Mouse (Mus musculus) hindbrain, embryonic 11.5 days (tissue): ENCODE measurements around the gene Agfg1. TPM values are rescaled to one million over a fixed set of nuclear protein-coding genes. Genes with fewer than 3 reads are reported as not detected.
"Not testable (repeated sequence)": the region's sequence is repeated elsewhere in the genome, so short reads cannot be mapped to it uniquely, and the experiment has no call there.

ENCODE experiments used
- ATAC-seq: fragments of 200-750 bp; cut with Nextera tagmentation; 2 replicates; pipeline ENCODE4 v1.8.0; 2017; ENCODE audit warnings: mild to moderate bottlenecking, moderate TSS enrichment, moderate library complexity; ENCODE audit not compliant: low FRiP score
- DNase-seq: peaks from one replicate; pipeline ENCODE4 v3.0.0-alpha.2; 2015; ENCODE audit warnings: low spot score
- H3K27ac ChIP-seq: fragments of 300-500 bp; sonication (generic); 2 replicates; pipeline ENCODE4 v1.5.1; 2014; ENCODE audit warnings: mild to moderate bottlenecking, low read depth, low read length
- H3K27me3 ChIP-seq: fragments of 300-500 bp; sonication (generic); 2 replicates; pipeline ENCODE4 v1.6.1; 2014; ENCODE audit warnings: mild to moderate bottlenecking, low read length, moderate library complexity, mixed read lengths; ENCODE audit not compliant: control insufficient read depth, insufficient read depth
- H3K36me3 ChIP-seq: fragments of 300-500 bp; sonication (generic); 2 replicates; pipeline ENCODE4 v1.6.1; 2014; ENCODE audit warnings: mild to moderate bottlenecking, low read length, moderate library complexity, mixed read lengths; ENCODE audit not compliant: control insufficient read depth, insufficient read depth
- H3K4me1 ChIP-seq: fragments of 300-500 bp; sonication (generic); replicated peaks from 2 replicates; pipeline ENCODE4 v1.6.1; 2014; ENCODE audit warnings: low read length, mixed read lengths; ENCODE audit not compliant: control insufficient read depth, insufficient read depth
- H3K4me2 ChIP-seq: fragments of 300-500 bp; sonication (generic); replicated peaks from 2 replicates; pipeline ENCODE4 v1.6.1; 2014; ENCODE audit warnings: mild to moderate bottlenecking, low read depth, low read length
- H3K4me3 ChIP-seq: fragments of 300-500 bp; sonication (generic); 2 replicates; pipeline ENCODE4 v1.5.1; 2014; ENCODE audit warnings: low read depth, low read length
- H3K9ac ChIP-seq: fragments of 300-500 bp; sonication (generic); 2 replicates; pipeline ENCODE4 v1.6.1; 2014; ENCODE audit warnings: low read depth, low read length
- H3K9me3 ChIP-seq: fragments of 300-500 bp; sonication (generic); 2 replicates; pipeline ENCODE4 v1.6.1; 2016; ENCODE audit warnings: low read length; ENCODE audit not compliant: control insufficient read depth
- WGBS: fragments of 180-500 bp; shearing (Covaris S2); extraction: QIAGEN DNeasy Blood & Tissue Kit; methylation state at CpG from one replicate; pipeline ENCODE4 v1.1.7; 2014; 5-methylcytosine and 5-hydroxymethylcytosine counted together
- polyA plus RNA-seq: library from polyadenylated mRNA; unstranded; fragments of >200 nt; fragmentation: Nextera tagmentation; extraction: Ambion mirVana; gene quantifications from 2 replicates; pipeline ENCODE4 v1.2.1, GENCODE M21; 2014

The Agfg1 gene
- polyA plus RNA-seq, 1 experiment from 2014 or later: 47.2 TPM

DNA sequence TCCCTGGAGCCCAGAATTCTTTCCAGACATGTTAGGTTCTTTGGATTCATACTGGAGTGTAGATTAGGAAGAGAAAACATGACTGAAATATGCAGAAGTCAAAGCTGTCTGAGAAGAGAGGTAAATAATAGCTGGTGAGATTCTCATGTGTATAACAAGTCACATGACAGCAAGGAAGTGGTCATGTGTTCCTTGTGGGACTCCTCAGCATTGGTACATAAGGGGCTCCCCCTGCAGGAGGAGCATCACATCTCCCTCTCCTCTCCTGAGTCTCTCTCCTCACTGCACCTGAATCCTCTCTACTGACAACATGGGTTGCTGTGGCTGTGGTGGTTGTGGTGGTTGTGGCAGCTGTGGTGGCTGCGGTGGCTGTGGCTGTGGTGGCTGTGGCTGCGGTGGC is 106.7 kb downstream of the Agfg1 start:
- H3K4me3 ChIP-seq, H3K9me3 ChIP-seq, H3K27ac ChIP-seq, DNase-seq, H3K4me1 ChIP-seq, H3K4me2 ChIP-seq, H3K9ac ChIP-seq, ATAC-seq, H3K27me3 ChIP-seq, H3K36me3 ChIP-seq: not testable (repeated sequence)
- 100% methylated on average over 2 of the region's 2 CpGs for WGBS

GRCm38 (mm10) chr1:82948601-82949000 is 109.3 kb downstream of the Agfg1 start:
- Histone ChIP-seq H3K36me3 (no peaks in the 10 kb centered on the region), H3K9ac (no peak overlapping the region), H3K9me3 (no peaks in the 10 kb centered on the region), H3K4me3 (no peak overlapping the region), H3K27me3 (no peaks in the 10 kb centered on the region), H3K4me1 (no peaks in the 10 kb centered on the region), H3K4me2 (no peak overlapping the region), H3K27ac (no peak overlapping the region)
- 90% methylated on average over 2 of the region's 2 CpGs for WGBS
- ATAC-seq (no peak), DNase-seq (no peak)

Other genes with a start within 250 kb of the Agfg1 start
- 279 and 298 TPM in 2 replicates for gene Mff, start 114.6 kb upstream of the Agfg1 start, polyA plus RNA-seq
- gene Tm4sf20, start 71.0 kb upstream of the Agfg1 start, polyA plus RNA-seq: not detected in 2 replicates
- not detected in 2 replicates for gene Gm47791, start 68.2 kb upstream of the Agfg1 start, polyA plus RNA-seq
- 0.20 TPM in 1 of 2 replicates, not detected in the other for gene A030005L19Rik, start 73.8 kb downstream of the Agfg1 start, polyA plus RNA-seq
- not detected in 2 replicates for gene A030014E15Rik, start 85.4 kb downstream of the Agfg1 start, polyA plus RNA-seq
- gene Gm6217, start 91.9 kb downstream of the Agfg1 start, polyA plus RNA-seq: not detected in 2 replicates
- not detected in 2 replicates for gene A030003K21Rik, start 103.9 kb downstream of the Agfg1 start, polyA plus RNA-seq
- not detected in 2 replicates for gene Gm7544, start 116.5 kb downstream of the Agfg1 start, polyA plus RNA-seq
- gene Gm47955, start 120.8 kb downstream of the Agfg1 start, polyA plus RNA-seq: not detected in 2 replicates
- gene Gm47959, start 161.1 kb downstream of the Agfg1 start, polyA plus RNA-seq: not detected in 2 replicates
- gene Slc19a3, start 199.0 kb downstream of the Agfg1 start, polyA plus RNA-seq: 0.20 and 0.34 TPM in 2 replicates
- not detected in 2 replicates for gene Krtap28-10, start 203.0 kb downstream of the Agfg1 start, polyA plus RNA-seq
- gene Gm47969, start 205.4 kb downstream of the Agfg1 start, polyA plus RNA-seq: not detected in 2 replicates
- not detected in 2 replicates for gene A030005K14Rik, start 219.9 kb downstream of the Agfg1 start, polyA plus RNA-seq
- gene Krtap28-13, start 221.4 kb downstream of the Agfg1 start, polyA plus RNA-seq: not detected in 2 replicates